Mouse (Mus musculus) hindbrain, embryonic 14.5 days (tissue): ENCODE measurements around the gene Apba1. TPM values are rescaled to one million over a fixed set of nuclear protein-coding genes. Genes with fewer than 3 reads are reported as not detected.
A peak's percentile ranks its signal among the peaks of the same experiment; 100 is the strongest.

Experiments
- ATAC-seq: fragments of 200-750 bp; cut with Nextera tagmentation; 2 replicates; pipeline ENCODE4 v1.8.0; 2017; ENCODE audit warnings: moderate number of reproducible peaks, mild to moderate bottlenecking, moderate TSS enrichment, moderate library complexity; ENCODE audit not compliant: low FRiP score
- DNase-seq: peaks from one replicate; pipeline ENCODE4 v3.0.0-alpha.2; 2015; ENCODE audit warnings: low spot score
- H3K27ac ChIP-seq: fragments of 300-500 bp; sonication (generic); 2 replicates; pipeline ENCODE4 v1.5.1; 2014; ENCODE audit warnings: mild to moderate bottlenecking, moderate library complexity
- H3K27me3 ChIP-seq: fragments of 300-500 bp; sonication (generic); 2 replicates; pipeline ENCODE4 v1.6.1; 2014; ENCODE audit warnings: mild to moderate bottlenecking, low read length, mixed read lengths; ENCODE audit not compliant: control insufficient read depth, insufficient read depth
- H3K36me3 ChIP-seq: fragments of 300-500 bp; sonication (generic); replicated peaks from 2 replicates; pipeline ENCODE4 v1.6.1; 2014; ENCODE audit not compliant: control insufficient read depth, insufficient read depth
- H3K4me1 ChIP-seq: fragments of 300-500 bp; sonication (generic); replicated peaks from 2 replicates; pipeline ENCODE4 v1.6.1; 2014; ENCODE audit warnings: antibody characterized with exemption, low read length, mixed read lengths; ENCODE audit not compliant: control insufficient read depth, insufficient read depth
- H3K4me2 ChIP-seq: fragments of 300-500 bp; sonication (generic); replicated peaks from 2 replicates; pipeline ENCODE4 v1.6.1; 2014; ENCODE audit warnings: mild to moderate bottlenecking, moderate library complexity
- H3K4me3 ChIP-seq: fragments of 300-500 bp; sonication (generic); replicated peaks from 2 replicates; pipeline ENCODE4 v1.5.1; 2014; ENCODE audit warnings: mild to moderate bottlenecking, low read length
- H3K9ac ChIP-seq: fragments of 300-500 bp; sonication (generic); 2 replicates; pipeline ENCODE4 v1.6.1; 2014
- H3K9me3 ChIP-seq: fragments of 300-500 bp; sonication (generic); 2 replicates; pipeline ENCODE4 v1.6.1; 2016; ENCODE audit warnings: low read length; ENCODE audit not compliant: control insufficient read depth
- WGBS: fragments of 180-500 bp; shearing (Covaris S2); extraction: QIAGEN DNeasy Blood & Tissue Kit; methylation state at CpG from one replicate; pipeline ENCODE4 v1.1.7; 2014; 5-methylcytosine and 5-hydroxymethylcytosine counted together
- polyA plus RNA-seq: library from polyadenylated mRNA; unstranded; fragments of >200 nt; fragmentation: Nextera tagmentation; extraction: Ambion mirVana; gene quantifications from 2 replicates; pipeline ENCODE4 v1.2.1, GENCODE M21; 2014

Apba1 gene
- polyA plus RNA-seq, 1 experiment from 2014 or later: 14.6 TPM

DNA sequence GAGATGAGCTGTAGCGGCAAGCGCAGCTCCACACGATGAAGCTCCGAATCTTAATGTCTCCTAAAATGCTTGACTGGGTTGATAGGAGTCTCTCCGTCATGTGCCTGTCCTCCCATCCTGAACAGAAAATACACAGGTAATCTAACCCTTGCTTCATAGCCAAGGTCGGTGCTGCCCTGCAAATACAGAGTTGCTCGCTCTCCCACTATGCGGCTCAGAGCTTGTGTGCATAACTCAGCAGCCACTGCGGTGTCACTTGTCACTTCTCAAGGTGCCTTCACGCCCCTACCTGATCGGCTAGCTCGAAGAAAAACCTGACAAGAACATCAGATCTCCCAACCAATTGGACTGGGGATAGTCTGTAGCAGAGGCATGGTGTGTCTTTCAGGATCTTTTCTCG, 58.1 kb downstream of the Apba1 start:
- Histone ChIP-seq H3K4me1 (no peaks in the 10 kb centered on the region), H3K9me3 (no peaks in the 10 kb centered on the region), H3K27me3 (no peaks in the 10 kb centered on the region), H3K4me2 (no peak overlapping the region), H3K9ac (no peak overlapping the region), H3K36me3 (peaks cover 12% of the 10 kb centered on the region; the same call in 1 of the 2 replicates), H3K27ac (no peak overlapping the region), H3K4me3 (no peak overlapping the region)
- DNase-seq: no peak
- no peak for ATAC-seq
- 69% methylated on average over 13 of the region's 13 CpGs for WGBS

DNA sequence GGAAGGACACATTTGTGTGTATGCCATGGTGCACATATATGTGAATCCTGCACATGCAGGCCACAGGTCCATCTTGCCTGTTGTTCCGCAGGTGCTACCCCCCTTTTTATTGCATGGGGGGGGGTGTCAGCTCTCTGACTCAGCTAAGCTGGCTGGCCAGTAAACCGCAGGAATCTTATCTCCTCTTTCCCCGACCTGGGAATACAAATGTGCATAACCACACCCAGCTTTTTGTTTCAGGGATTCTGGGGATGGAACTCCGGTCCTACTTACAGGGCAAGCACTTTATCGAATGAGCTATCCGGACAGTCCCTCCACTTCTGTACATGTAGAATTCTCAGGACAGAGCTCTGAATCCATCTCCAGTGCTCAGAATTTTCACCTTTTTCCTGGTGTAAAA, 58.5 kb downstream of the Apba1 start:
- H3K4me1 ChIP-seq: no peaks in the 10 kb centered on the region
- no peaks in the 10 kb centered on the region for H3K9me3 ChIP-seq
- H3K4me2 ChIP-seq: no peak overlapping the region
- WGBS: 77% methylated on average over 6 of the region's 6 CpGs
- no peak overlapping the region for H3K9ac ChIP-seq
- DNase-seq (no peak), ATAC-seq (no peak)
- H3K4me3 ChIP-seq: no peak overlapping the region
- H3K27ac ChIP-seq: no peak overlapping the region
- no peaks in the 10 kb centered on the region for H3K27me3 ChIP-seq
- peaks cover 12% of the 10 kb centered on the region; the same call in 1 of the 2 replicates for H3K36me3 ChIP-seq

GRCm38 (mm10) chr19:23819882-23820281, 61.2 kb downstream of the Apba1 start:
- no peak overlapping the region for H3K4me2 ChIP-seq
- no peak for ATAC-seq
- no peaks in the 10 kb centered on the region for H3K9me3 ChIP-seq
- no peaks in the 10 kb centered on the region for H3K4me1 ChIP-seq
- WGBS: 43% methylated on average over 8 of the region's 8 CpGs
- H3K27me3 ChIP-seq: no peaks in the 10 kb centered on the region
- peaks cover 12% of the 10 kb centered on the region; the same call in 1 of the 2 replicates for H3K36me3 ChIP-seq
- no peak for DNase-seq
- H3K4me3 ChIP-seq: no peak overlapping the region
- H3K27ac ChIP-seq: peak overlapping the region; percentile 59
- no peak overlapping the region for H3K9ac ChIP-seq

- no peak overlapping the region for H3K27ac ChIP-seq
- 33% methylated on average over 3 of the region's 3 CpGs for WGBS
- no peaks in the 10 kb centered on the region for H3K9me3 ChIP-seq
- H3K9ac ChIP-seq: no peak overlapping the region
- no peak overlapping the region for H3K4me3 ChIP-seq
- no peak overlapping the region for H3K4me2 ChIP-seq
- H3K4me1 ChIP-seq: no peaks in the 10 kb centered on the region
- H3K27me3 ChIP-seq: no peaks in the 10 kb centered on the region
- ATAC-seq (no peak), DNase-seq (no peak)
- H3K36me3 ChIP-seq: peaks cover 5% of the 10 kb centered on the region; the same call in 1 of the 2 replicates
These were observed 63.8 kb downstream of the Apba1 start for GRCm38 (mm10) chr19:23822497-23822896.

DNA sequence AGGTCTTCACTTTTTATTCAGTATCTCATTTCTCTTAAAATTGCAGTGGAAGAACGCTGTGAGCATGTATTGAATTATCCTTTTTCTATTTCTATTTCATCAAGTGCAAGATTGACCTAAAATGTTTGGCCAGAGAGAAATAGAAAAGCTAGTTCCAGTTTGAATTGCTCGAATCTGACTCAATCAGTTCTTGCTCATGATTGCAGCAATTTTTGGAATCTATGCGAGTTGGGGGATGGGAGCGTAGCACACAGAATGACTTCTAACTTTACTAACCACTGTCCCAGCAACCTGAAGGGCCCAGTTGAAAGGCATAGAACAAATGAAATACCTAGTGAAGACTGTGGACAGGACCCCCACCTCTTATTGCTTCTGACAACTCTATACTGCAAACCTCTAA, 64.8 kb downstream of the Apba1 start:
- Histone ChIP-seq H3K27ac (no peak overlapping the region), H3K9ac (no peak overlapping the region), H3K4me2 (no peak overlapping the region), H3K36me3 (no peaks in the 10 kb centered on the region), H3K4me3 (no peak overlapping the region), H3K27me3 (no peaks in the 10 kb centered on the region), H3K9me3 (no peaks in the 10 kb centered on the region), H3K4me1 (no peaks in the 10 kb centered on the region)
- 90% methylated on average over 4 of the region's 4 CpGs for WGBS
- DNase-seq (no peak), ATAC-seq (no peak)

DNA sequence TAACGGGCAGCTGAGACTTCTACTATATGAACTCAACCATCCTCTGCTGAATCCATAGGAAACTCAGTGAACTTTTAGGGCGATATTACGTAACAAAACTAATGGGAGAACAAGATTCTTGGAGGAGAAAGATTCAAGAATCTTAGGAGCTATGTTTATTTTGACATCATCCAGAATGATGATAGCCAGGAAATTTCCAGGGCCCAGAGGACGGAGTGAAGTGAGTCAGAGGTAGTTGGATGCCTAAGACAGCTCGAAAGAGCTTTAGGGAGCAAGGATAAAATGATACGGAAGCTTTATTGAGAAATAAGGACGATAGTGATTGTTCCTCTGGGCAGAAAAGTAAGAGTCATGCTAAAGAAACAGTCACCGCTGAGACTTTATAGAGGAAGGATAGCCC, 67.6 kb downstream of the Apba1 start:
- ATAC-seq: no peak
- H3K4me3 ChIP-seq: no peak overlapping the region
- H3K27me3 ChIP-seq: no peaks in the 10 kb centered on the region
- no peak overlapping the region for H3K4me2 ChIP-seq
- H3K9ac ChIP-seq: no peak overlapping the region
- no peaks in the 10 kb centered on the region for H3K36me3 ChIP-seq
- H3K9me3 ChIP-seq: no peaks in the 10 kb centered on the region
- H3K27ac ChIP-seq: no peak overlapping the region
- 92% methylated on average over 8 of the region's 8 CpGs for WGBS
- DNase-seq: no peak
- no peaks in the 10 kb centered on the region for H3K4me1 ChIP-seq

DNA sequence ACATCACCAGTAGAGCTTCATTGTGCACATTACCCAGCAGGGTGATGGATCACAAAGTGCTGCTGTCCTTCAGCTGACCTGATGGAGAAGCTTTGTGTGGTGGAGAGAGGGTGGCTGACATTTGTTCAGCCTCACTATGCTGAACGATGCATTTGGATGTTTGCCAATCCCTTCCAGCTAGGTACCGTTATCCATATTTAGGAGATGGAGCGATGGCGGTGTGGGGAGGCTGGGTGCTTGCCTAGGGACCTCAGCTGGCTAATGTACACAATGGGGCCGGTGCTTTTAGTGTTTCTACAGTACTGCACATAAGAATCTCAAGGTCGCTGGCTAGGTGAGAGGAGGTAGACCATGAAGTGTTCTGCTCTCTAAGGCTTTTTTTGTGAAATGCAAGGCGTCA, 72.1 kb downstream of the Apba1 start:
- no peak overlapping the region for H3K4me3 ChIP-seq
- H3K27me3 ChIP-seq: no peaks in the 10 kb centered on the region
- H3K4me2 ChIP-seq: no peak overlapping the region
- WGBS: 46% methylated on average over 7 of the region's 7 CpGs
- ATAC-seq (no peak), DNase-seq (no peak)
- no peak overlapping the region for H3K9ac ChIP-seq
- H3K4me1 ChIP-seq: peaks cover 5% of the 10 kb centered on the region; the same call in 1 of the 2 replicates
- 0 out of 2 replicates have a peak overlapping the region, but pooled peaks have one; percentile 27 for H3K27ac ChIP-seq
- no peaks in the 10 kb centered on the region for H3K9me3 ChIP-seq
- no peaks in the 10 kb centered on the region for H3K36me3 ChIP-seq

GRCm38 (mm10) chr19:23833685-23834682, 75.3 kb downstream of the Apba1 start:
- Histone ChIP-seq H3K9me3 (no peaks in the 10 kb centered on the region), H3K27me3 (no peaks in the 10 kb centered on the region), H3K27ac (peak overlapping the region; percentile 61), H3K4me3 (no peak overlapping the region), H3K36me3 (no peaks in the 10 kb centered on the region), H3K4me1 (peaks cover 5% of the 10 kb centered on the region; the same call in 1 of the 2 replicates), H3K4me2 (no peak overlapping the region), H3K9ac (no peak overlapping the region)
- 26% methylated on average over 14 of the region's 14 CpGs for WGBS
- DNase-seq: peak; percentile 45
- peak; percentile 72 for ATAC-seq

- DNase-seq: no peak
- Histone ChIP-seq H3K4me3 (no peak overlapping the region), H3K9me3 (no peaks in the 10 kb centered on the region), H3K4me1 (peaks cover 5% of the 10 kb centered on the region; the same call in 1 of the 2 replicates), H3K27ac (peak overlapping the region; percentile 62), H3K27me3 (no peaks in the 10 kb centered on the region), H3K4me2 (no peak overlapping the region), H3K36me3 (no peaks in the 10 kb centered on the region), H3K9ac (no peak overlapping the region)
- ATAC-seq: peak; percentile 25; the same call in 1 of the 2 replicates
- 81% methylated on average over 3 of the region's 3 CpGs for WGBS
These were observed 76.0 kb downstream of the Apba1 start for GRCm38 (mm10) chr19:23834721-23835120.
